Mouse (Mus musculus) heart, adult 2 months (tissue): ENCODE measurements around the gene D630023F18Rik. TPM values are rescaled to one million over a fixed set of nuclear protein-coding genes. Genes with fewer than 3 reads are reported as not detected.
A peak's percentile ranks its signal among the peaks of the same experiment; 100 is the strongest.

Source experiments
- DNase-seq, 2 experiments: peaks; one replicate each; pipeline ENCODE4 v3.0.0; 2021
- H3K27ac ChIP-seq: fragments of 200-600 bp; 2 replicates; pipeline ENCODE4 v1.8.1; 2022
- H3K27me3 ChIP-seq: fragments of 200-500 bp; 2 replicates; pipeline ENCODE4 v1.6.1; 2012; ENCODE audit warnings: mild to moderate bottlenecking, low read length, inconsistent platforms, mixed read lengths; ENCODE audit not compliant: control insufficient read depth, insufficient read depth
- H3K36me3 ChIP-seq: fragments of 200-500 bp; 2 replicates; pipeline ENCODE4 v1.6.1; 2012; ENCODE audit warnings: low read length, inconsistent platforms; ENCODE audit not compliant: control insufficient read depth, insufficient read depth
- H3K4me1 ChIP-seq: fragments of 200-500 bp; 2 replicates; pipeline ENCODE4 v1.6.1; 2011; ENCODE audit warnings: low read length; ENCODE audit not compliant: control insufficient read depth, insufficient read depth
- H3K4me3 ChIP-seq: fragments of 200-600 bp; 2 replicates; pipeline ENCODE4 v1.8.1; 2022
- H3K79me2 ChIP-seq: fragments of 200-500 bp; replicated peaks from 2 replicates; pipeline ENCODE4 v1.6.1; 2012; ENCODE audit warnings: mild to moderate bottlenecking, inconsistent platforms, low read length, moderate library complexity, mixed read lengths; ENCODE audit not compliant: control insufficient read depth, insufficient read depth
- H3K9ac ChIP-seq: fragments of 200-500 bp; 2 replicates; pipeline ENCODE4 v1.6.1; 2012; ENCODE audit warnings: low read depth, mild to moderate bottlenecking, control low read depth, inconsistent platforms, low read length, mixed read lengths
- CTCF ChIP-seq: fragments of 200-600 bp; IDR thresholded peaks from 2 replicates; pipeline ENCODE4 v1.8.1; 2022; ENCODE audit warnings: antibody characterized with exemption, mild to moderate bottlenecking, moderate library complexity
- EP300 ChIP-seq: fragments of 200-500 bp; IDR thresholded peaks from 2 replicates; pipeline ENCODE4 v1.6.1; 2011; ENCODE audit warnings: low read depth, low read length, control low read depth; ENCODE audit not compliant: insufficient read depth
- POLR2A ChIP-seq: fragments of 200-500 bp; IDR thresholded peaks from 2 replicates; pipeline ENCODE4 v1.6.1; 2011; ENCODE audit warnings: mild to moderate bottlenecking, low read depth, low read length, control low read depth; ENCODE audit not compliant: insufficient read depth
- WGBS: fragments of 180-500 bp; shearing (Covaris S2); methylation state at CpG from one replicate; pipeline ENCODE4 v1.1.7; 2018; 5-methylcytosine and 5-hydroxymethylcytosine counted together
- intact Hi-C: fragments of 180-260 bp; cut with DNase I; formaldehyde crosslinking; loops from one replicate; pipeline ENCODE4 v1.15.1; 2025
- polyA plus RNA-seq: library from polyadenylated mRNA; depleted of rRNA; stranded (reverse); fragments of >200 nt; gene quantifications from 2 replicates; pipeline ENCODE4 v1.2.3, GENCODE M21; 2012
- total RNA-seq, 2 experiments: library from RNA; stranded (reverse); gene quantifications; 2 replicates each; pipeline ENCODE4 v1.2.3; 2021

Gene D630023F18Rik
- total and polyA plus RNA-seq, 3 experiments = not detected

DNA sequence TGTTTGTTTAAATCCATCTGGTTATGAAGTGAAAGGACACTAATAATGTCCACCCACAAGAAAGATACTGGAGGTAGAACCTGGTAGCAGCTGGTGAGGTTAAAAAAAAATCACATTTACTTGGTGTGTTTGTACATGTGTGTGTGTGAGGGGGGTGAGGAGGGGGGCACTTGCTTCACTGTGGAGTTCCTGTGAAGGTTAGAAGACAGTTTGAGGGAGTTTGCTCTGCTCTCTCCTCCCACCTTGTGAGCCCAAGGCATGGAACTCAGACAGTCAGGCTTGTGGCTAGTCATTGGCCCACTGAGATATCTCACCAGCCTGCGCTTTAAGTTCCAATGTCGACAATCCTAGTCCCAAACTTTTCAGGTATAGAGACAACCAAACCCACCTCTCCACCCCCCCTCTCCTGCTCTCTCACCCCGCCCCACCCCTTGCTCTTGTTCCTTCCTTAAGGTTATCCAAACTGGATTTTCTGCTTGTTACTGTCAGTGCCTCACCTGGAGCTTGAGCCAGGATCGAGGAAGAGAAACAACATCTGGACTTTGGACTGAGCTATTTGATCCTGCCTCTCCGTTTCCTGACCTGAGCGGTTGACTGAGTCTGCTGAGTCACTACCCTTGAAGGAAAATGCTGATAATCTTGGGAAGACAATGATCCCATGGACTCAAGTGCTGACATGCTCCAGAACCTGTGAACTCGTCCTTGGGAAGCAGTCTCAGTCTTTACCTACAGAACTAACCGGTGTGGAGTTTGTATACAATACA lies 4.7 kb downstream of the D630023F18Rik start:
- Histone ChIP-seq H3K27me3 (no peaks in the 10 kb centered on the region), H3K4me3 (no peak overlapping the region), H3K79me2 (no peaks in the 10 kb centered on the region), H3K9ac (no peak overlapping the region), H3K27ac (no peak overlapping the region), H3K4me1 (no peaks in the 10 kb centered on the region), H3K36me3 (no peaks in the 10 kb centered on the region)
- no peak for TF ChIP-seq EP300
- DNase-seq = no peak
- WGBS = 60% methylated on average over 8 of the region's 8 CpGs
- intact Hi-C loops = no loop called here

DNA sequence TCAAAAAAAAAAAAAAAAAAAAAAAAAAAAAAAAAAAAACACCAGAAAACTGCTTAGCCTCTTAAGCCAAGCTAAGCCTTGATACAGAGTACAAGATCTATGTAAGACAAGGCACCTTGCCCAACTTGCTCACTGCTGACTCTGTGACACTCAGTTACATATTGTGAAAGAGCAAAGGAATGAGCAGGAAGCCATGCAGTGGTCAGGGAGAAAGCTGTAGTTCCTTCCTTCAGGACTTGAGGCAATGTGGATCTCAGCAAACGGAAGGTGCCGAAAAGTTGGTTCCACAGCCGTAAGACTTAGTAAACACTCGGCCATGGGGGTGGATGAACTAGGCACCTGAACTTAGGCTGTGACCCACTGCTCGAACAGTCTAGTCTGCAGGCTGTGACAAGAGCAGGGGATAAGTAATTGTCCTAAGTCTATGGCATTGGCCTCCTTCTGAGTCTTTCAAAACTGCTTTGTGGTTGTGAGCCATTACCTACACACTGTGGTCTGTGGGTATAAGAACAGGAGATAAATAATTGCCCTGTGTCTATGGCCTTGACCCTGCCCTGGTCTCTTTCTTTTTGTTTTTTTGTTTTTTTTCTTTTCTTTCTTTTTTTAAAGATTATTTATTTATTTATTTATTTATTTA lies 9.4 kb downstream of the D630023F18Rik start:
- intact Hi-C loops = no loop called here
- H3K9ac ChIP-seq = no peak overlapping the region
- TF ChIP-seq POLR2A = no peak
- no peak for TF ChIP-seq EP300
- TF ChIP-seq CTCF = no peak
- H3K27me3 ChIP-seq = no peaks in the 10 kb centered on the region
- no peaks in the 10 kb centered on the region for H3K4me1 ChIP-seq
- no peak overlapping the region for H3K27ac ChIP-seq
- WGBS = 87% methylated on average over 5 of the region's 5 CpGs
- no peak for DNase-seq
- no peaks in the 10 kb centered on the region for H3K79me2 ChIP-seq
- no peaks in the 10 kb centered on the region for H3K36me3 ChIP-seq
- no peak overlapping the region for H3K4me3 ChIP-seq

DNA sequence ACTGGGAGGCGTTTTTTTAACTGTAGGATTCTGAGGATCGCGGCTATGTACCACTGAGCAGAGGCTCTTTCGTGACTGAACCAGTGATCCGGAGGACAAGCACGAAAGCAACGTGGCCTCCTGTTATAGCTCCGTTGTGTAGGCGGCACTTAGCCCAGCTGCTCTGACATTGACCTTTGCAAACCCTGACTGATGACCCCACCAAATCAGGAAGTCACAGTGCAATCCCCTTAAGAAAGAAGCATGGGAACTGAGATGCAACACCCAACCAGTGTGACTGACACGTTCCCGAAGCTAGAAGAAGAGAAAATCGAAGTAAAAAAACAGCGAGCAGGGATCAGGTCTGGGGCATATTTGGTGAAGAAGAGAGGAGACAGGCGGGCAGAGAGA lies 10.2 kb downstream of the D630023F18Rik start:
- Histone ChIP-seq H3K9ac (peak overlapping the region; percentile 2; the same call in 1 of the 2 replicates), H3K27ac (peak overlapping the region; percentile 58), H3K36me3 (no peaks in the 10 kb centered on the region), H3K4me3 (peak overlapping the region; percentile 28; the same call in 1 of the 2 replicates), H3K79me2 (no peaks in the 10 kb centered on the region), H3K4me1 (no peaks in the 10 kb centered on the region), H3K27me3 (no peaks in the 10 kb centered on the region)
- peak in 1 of 2 experiments; percentile 24 for DNase-seq
- 40% methylated on average over 14 of the region's 14 CpGs for WGBS
- TF ChIP-seq POLR2A (no peak), EP300 (no peak), CTCF (no peak)
- intact Hi-C loops = loop anchor here (1.0 kb wide), 1 partner anchor 66 kb away; no protein-coding TSS in a partner anchor

DNA sequence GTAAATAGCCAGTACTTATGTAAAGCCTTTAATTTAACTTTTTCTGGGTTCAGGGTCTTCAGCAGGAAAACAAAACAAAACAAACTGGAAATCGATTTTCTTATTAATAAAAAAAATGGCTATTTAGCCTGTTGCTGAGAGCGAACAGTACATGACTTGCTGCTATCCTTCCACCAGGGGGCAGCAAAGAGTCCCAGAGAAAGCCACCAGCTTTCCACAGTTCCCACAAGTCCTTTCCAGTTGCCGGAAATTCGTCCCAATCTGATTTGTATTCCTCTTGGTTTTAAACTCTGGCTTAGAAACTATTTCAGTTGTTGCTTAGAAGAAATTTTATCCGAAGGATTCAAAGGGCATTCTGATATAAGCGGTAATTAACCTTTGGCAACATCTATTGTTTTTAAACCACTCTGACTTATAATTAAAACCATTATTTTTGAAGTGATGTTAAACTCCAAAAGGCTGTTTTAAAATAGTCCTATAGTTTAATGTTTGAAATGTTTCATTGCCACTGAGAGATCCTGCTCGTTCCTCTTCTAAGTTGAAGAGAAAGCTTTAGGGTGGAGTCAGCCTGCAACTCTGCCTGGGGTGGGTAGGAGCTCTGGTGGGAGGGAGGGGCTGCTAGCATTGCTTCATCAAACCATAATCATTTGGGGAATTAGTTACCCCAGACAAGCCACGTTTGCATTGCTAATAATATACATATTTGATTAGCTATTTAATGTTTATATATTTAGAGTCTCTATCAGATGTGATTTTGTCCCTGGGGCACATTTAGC lies 10.8 kb downstream of the D630023F18Rik start:
- Histone ChIP-seq H3K9ac (no peak overlapping the region), H3K27ac (peak overlapping the region; percentile 58), H3K79me2 (no peaks in the 10 kb centered on the region), H3K4me1 (no peaks in the 10 kb centered on the region), H3K4me3 (peak overlapping the region; percentile 28), H3K27me3 (no peaks in the 10 kb centered on the region), H3K36me3 (no peaks in the 10 kb centered on the region)
- whole genome bisulfite sequencing = 6% methylated on average over 8 of the region's 8 CpGs
- peak; percentile 55 for DNase-seq
- intact Hi-C loops = loop anchor here (1.0 kb wide), 1 partner anchor 67 kb away; no protein-coding TSS in a partner anchor
- TF ChIP-seq POLR2A (no peak), CTCF (peak; percentile 99; the same call in 1 of the 2 replicates), EP300 (peak; percentile 66; the same call in 1 of the 2 replicates)

DNA sequence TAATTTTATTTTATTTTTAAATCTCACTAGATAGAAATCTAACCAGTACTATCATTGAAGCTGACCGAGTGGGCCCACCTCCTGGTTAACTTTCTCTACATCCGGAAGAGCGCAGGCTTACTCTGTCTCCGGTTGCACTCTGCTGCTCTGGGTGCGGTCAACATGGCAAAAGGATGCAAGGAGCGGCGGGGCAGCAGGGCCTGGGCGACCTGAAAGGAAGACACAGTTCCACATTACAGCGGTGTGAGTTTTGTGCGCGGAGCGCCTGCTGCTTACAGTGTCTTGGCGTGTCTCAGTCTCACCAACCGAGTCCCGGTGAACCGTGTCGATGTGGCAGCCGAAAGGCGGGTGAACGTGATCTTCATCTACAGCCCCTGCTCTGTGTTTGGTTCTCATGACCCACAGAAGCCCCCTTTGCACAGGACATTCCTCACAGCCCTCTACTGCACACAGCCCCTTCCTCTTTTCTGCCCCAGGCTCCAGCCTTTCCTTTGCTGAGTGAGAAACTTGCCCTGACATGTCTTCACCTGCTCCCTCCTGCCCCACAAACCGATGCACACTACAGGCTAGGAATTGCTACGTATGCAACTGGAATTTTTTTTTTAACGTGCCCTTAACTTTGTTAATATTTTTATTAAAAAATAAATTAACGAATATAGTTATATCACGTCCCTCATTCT lies 13.1 kb downstream of the D630023F18Rik start:
- no peaks in the 10 kb centered on the region for H3K27me3 ChIP-seq
- 72% methylated on average over 25 of the region's 25 CpGs for WGBS
- TF ChIP-seq POLR2A (no peak), EP300 (no peak)
- H3K79me2 ChIP-seq = no peaks in the 10 kb centered on the region
- DNase-seq = no peak
- no peak overlapping the region for H3K27ac ChIP-seq
- no peaks in the 10 kb centered on the region for H3K36me3 ChIP-seq
- no peaks in the 10 kb centered on the region for H3K4me1 ChIP-seq
- H3K4me3 ChIP-seq = no peak overlapping the region
- no peak overlapping the region for H3K9ac ChIP-seq
- intact Hi-C loops = no loop called here
